Mouse (Mus musculus) CH12.LX (cell line): Measurements from ENCODE around the gene Kcnh6. TPM values are rescaled to one million over a fixed set of nuclear protein-coding genes. Genes with fewer than 3 reads are reported as not detected.
A peak's percentile ranks its signal among the peaks of the same experiment; 100 is the strongest.

Experiments
- DNase-seq: peaks from one replicate; pipeline ENCODE4 v3.0.0-alpha.2; 2013; ENCODE audit errors: extremely low read depth
- H3K27ac ChIP-seq: 2 replicates; pipeline ENCODE4 v1.5.1; 2012; ENCODE audit warnings: low read depth, mild to moderate bottlenecking, control low read depth, moderate library complexity; ENCODE audit not compliant: insufficient read depth
- H3K27me3 ChIP-seq: replicated peaks from 2 replicates; pipeline ENCODE3; 2012; ENCODE audit warnings: inconsistent platforms
- H3K36me3 ChIP-seq, 2 experiments: replicated peaks in 1 of 2; 2 replicates each; pipeline versions ENCODE3 to v1.6.1; 2012; ENCODE audit warnings: inconsistent platforms in 1 of 2, low read length in 1 of 2, mild to moderate bottlenecking in 1 of 2, mixed read lengths in 1 of 2, moderate library complexity in 1 of 2; ENCODE audit not compliant: control insufficient read depth in 1 of 2, insufficient read depth in 1 of 2
- H3K4me1 ChIP-seq, 2 experiments: 2 replicates each; pipeline ENCODE4 v1.6.1; 2012; ENCODE audit warnings: inconsistent platforms in 1 of 2, moderate library complexity in 1 of 2; ENCODE audit not compliant: insufficient read depth in 2 of 2, control insufficient read depth in 1 of 2
- H3K4me2 ChIP-seq: 2 replicates; pipeline ENCODE4 v1.6.1; 2012; ENCODE audit warnings: low read depth, mild to moderate bottlenecking, control low read depth; ENCODE audit not compliant: poor library complexity, insufficient read depth, severe bottlenecking
- H3K4me3 ChIP-seq, 3 experiments: fragments of 150-350 bp in 1 of 3; sonication (generic) in 1 of 3; replicated peaks in 1 of 3; 2 replicates each; pipeline versions ENCODE3 to v1.5.1; 2011 to 2012; ENCODE audit warnings: low read depth in 2 of 3, low read length in 2 of 3, mild to moderate bottlenecking in 2 of 3, moderate library complexity in 2 of 3, control low read depth in 1 of 3, improper control_type of control experiment in 1 of 3, inconsistent platforms in 1 of 3, mixed read lengths in 1 of 3; ENCODE audit not compliant: poor library complexity in 1 of 3
- H3K79me2 ChIP-seq: replicated peaks from 2 replicates; pipeline ENCODE4 v1.6.1; 2012; ENCODE audit warnings: mild to moderate bottlenecking, moderate library complexity; ENCODE audit not compliant: control insufficient read depth, poor library complexity, insufficient read depth, severe bottlenecking; ENCODE audit errors: extremely low read depth
- H3K9ac ChIP-seq: 2 replicates; pipeline ENCODE4 v1.6.1; 2012; ENCODE audit warnings: low read depth, mild to moderate bottlenecking, control low read depth, moderate library complexity; ENCODE audit not compliant: insufficient read depth
- H3K9me3 ChIP-seq: replicated peaks from 2 replicates; pipeline ENCODE3; 2012; ENCODE audit warnings: low read length, inconsistent platforms, mixed read lengths
- BHLHE40 ChIP-seq: IDR thresholded peaks from 2 replicates; pipeline ENCODE4 v1.6.1; 2011; ENCODE audit warnings: mild to moderate bottlenecking, low read depth, low read length, improper control_type of control experiment
- E2F4 ChIP-seq: IDR thresholded peaks from 2 replicates; pipeline ENCODE4 v1.6.1; 2011; ENCODE audit warnings: low read depth, low read length, improper control_type of control experiment; ENCODE audit not compliant: insufficient replicate concordance
- ELF1 ChIP-seq: IDR thresholded peaks from 2 replicates; pipeline ENCODE4 v1.6.1; 2014; ENCODE audit warnings: low read depth, mild to moderate bottlenecking, inconsistent platforms, low read length, improper control_type of control experiment
- EP300 ChIP-seq: IDR thresholded peaks from 2 replicates; pipeline ENCODE4 v1.6.1; 2011; ENCODE audit warnings: low read length, improper control_type of control experiment
- ETS1 ChIP-seq: conservative IDR thresholded peaks from 2 replicates; pipeline ENCODE4 v1.6.1; 2012; ENCODE audit warnings: low read depth, mild to moderate bottlenecking, inconsistent platforms, low read length, improper control_type of control experiment, moderate library complexity
- HCFC1 ChIP-seq: IDR thresholded peaks from 2 replicates; pipeline ENCODE4 v1.6.1; 2012; ENCODE audit warnings: low read depth, mild to moderate bottlenecking, inconsistent platforms, low read length, improper control_type of control experiment
- IRF4 ChIP-seq: IDR thresholded peaks from 2 replicates; pipeline ENCODE4 v1.6.1; 2014; ENCODE audit warnings: low read depth, mild to moderate bottlenecking, inconsistent platforms, low read length, improper control_type of control experiment
- JUN ChIP-seq: IDR thresholded peaks from 2 replicates; pipeline ENCODE4 v1.6.1; 2011; ENCODE audit warnings: low read depth, mild to moderate bottlenecking, low read length, improper control_type of control experiment, moderate library complexity; ENCODE audit not compliant: insufficient read depth
- KAT2A ChIP-seq: IDR thresholded peaks from 2 replicates; pipeline ENCODE4 v1.6.1; 2012; ENCODE audit warnings: low read length, improper control_type of control experiment, inconsistent platforms; ENCODE audit not compliant: insufficient replicate concordance
- MAFK ChIP-seq: IDR thresholded peaks from 2 replicates; pipeline ENCODE4 v1.6.1; 2011; ENCODE audit warnings: low read length, improper control_type of control experiment; ENCODE audit not compliant: insufficient replicate concordance
- MAX ChIP-seq: IDR thresholded peaks from 2 replicates; pipeline ENCODE4 v1.6.1; 2011; ENCODE audit warnings: low read length, improper control_type of control experiment
- MAZ ChIP-seq: IDR thresholded peaks from 2 replicates; pipeline ENCODE4 v1.6.1; 2012; ENCODE audit warnings: low read depth, mild to moderate bottlenecking, inconsistent platforms, low read length, improper control_type of control experiment, moderate library complexity
- MEF2A ChIP-seq: IDR thresholded peaks from 2 replicates; pipeline ENCODE4 v1.6.1; 2014; ENCODE audit warnings: low read depth, mild to moderate bottlenecking, inconsistent platforms, low read length, improper control_type of control experiment, borderline replicate concordance
- MXI1 ChIP-seq: IDR thresholded peaks from 2 replicates; pipeline ENCODE4 v1.6.1; 2011; ENCODE audit warnings: mild to moderate bottlenecking, low read depth, low read length, improper control_type of control experiment
- MYC ChIP-seq: IDR thresholded peaks from 2 replicates; pipeline ENCODE4 v1.6.1; 2011; ENCODE audit warnings: low read depth, mild to moderate bottlenecking, improper control_type of control experiment, low read length
- NELFE ChIP-seq: IDR thresholded peaks from 2 replicates; pipeline ENCODE4 v1.6.1; 2011; ENCODE audit warnings: low read depth, low read length, improper control_type of control experiment
- NRF1 ChIP-seq: IDR thresholded peaks from 2 replicates; pipeline ENCODE4 v1.6.1; 2014; ENCODE audit warnings: low read depth, mild to moderate bottlenecking, inconsistent platforms, low read length, improper control_type of control experiment, moderate library complexity
- POLR2A ChIP-seq: IDR thresholded peaks from 2 replicates; pipeline ENCODE4 v1.6.1; 2011; ENCODE audit warnings: low read depth, mild to moderate bottlenecking, improper control_type of control experiment, low read length
- POLR2AphosphoS2 ChIP-seq: IDR thresholded peaks from 2 replicates; pipeline ENCODE4 v1.6.1; 2011; ENCODE audit warnings: low read depth, low read length, improper control_type of control experiment
- RAD21 ChIP-seq: IDR thresholded peaks from 2 replicates; pipeline ENCODE4 v1.6.1; 2011; ENCODE audit warnings: low read depth, mild to moderate bottlenecking, low read length, improper control_type of control experiment, moderate library complexity
- RCOR1 ChIP-seq: conservative IDR thresholded peaks from 2 replicates; pipeline ENCODE4 v1.6.1; 2012; ENCODE audit warnings: low read depth, mild to moderate bottlenecking, inconsistent platforms, low read length, improper control_type of control experiment
- SIN3A ChIP-seq: IDR thresholded peaks from 2 replicates; pipeline ENCODE4 v1.6.1; 2012; ENCODE audit warnings: low read length, improper control_type of control experiment, inconsistent platforms
- SMC3 ChIP-seq: IDR thresholded peaks from 2 replicates; pipeline ENCODE4 v1.6.1; 2011; ENCODE audit warnings: low read depth, low read length, improper control_type of control experiment
- TBP ChIP-seq: conservative IDR thresholded peaks from 2 replicates; pipeline ENCODE4 v1.6.1; 2011; ENCODE audit warnings: low read depth, low read length, improper control_type of control experiment
- TCF12 ChIP-seq: IDR thresholded peaks from 2 replicates; pipeline ENCODE4 v1.6.1; 2014; ENCODE audit warnings: low read depth, mild to moderate bottlenecking, inconsistent platforms, low read length, improper control_type of control experiment
- UBTF ChIP-seq: IDR thresholded peaks from 2 replicates; pipeline ENCODE4 v1.6.1; 2012; ENCODE audit warnings: low read depth, mild to moderate bottlenecking, inconsistent platforms, low read length, improper control_type of control experiment, moderate library complexity
- USF1 ChIP-seq: IDR thresholded peaks from 2 replicates; pipeline ENCODE4 v1.6.1; 2014; ENCODE audit warnings: low read depth, mild to moderate bottlenecking, inconsistent platforms, low read length, improper control_type of control experiment
- USF2 ChIP-seq: conservative IDR thresholded peaks from 2 replicates; pipeline ENCODE4 v1.6.1; 2011; ENCODE audit warnings: low read depth, low read length, improper control_type of control experiment
- ZC3H11A ChIP-seq: IDR thresholded peaks from 2 replicates; pipeline ENCODE4 v1.6.1; 2012; ENCODE audit warnings: low read depth, mild to moderate bottlenecking, inconsistent platforms, low read length, improper control_type of control experiment
- ZMIZ1 ChIP-seq: IDR thresholded peaks from 2 replicates; pipeline ENCODE4 v1.6.1; 2012; ENCODE audit warnings: low read depth, mild to moderate bottlenecking, inconsistent platforms, low read length, improper control_type of control experiment
- dilution Hi-C: fragments of 300-500 bp; cut with MboI; formaldehyde crosslinking; loops from 2 replicates; pipeline ENCODE4 v1.14.3; 2020; ENCODE audit warnings: low sequenced_read_pairs; ENCODE audit not compliant: extremely low pct_unique_long_range_greater_than_20kb, extremely low pct_ligation_motif_present
- in situ Hi-C: fragments of 300-500 bp; cut with MboI; formaldehyde crosslinking; loops from 3 replicates; pipeline ENCODE4 v1.14.3; 2019; ENCODE audit warnings: low sequenced_read_pairs, low pct_ligation_motif_present, low pct_unique_long_range_greater_than_20kb, mixed read lengths
- polyA plus RNA-seq: library from polyadenylated mRNA; unstranded; fragments of >175 nt; gene quantifications from 2 replicates; pipeline ENCODE4 v1.2.1, GENCODE M21; 2012; ENCODE audit warnings: low read depth; ENCODE audit not compliant: insufficient read length
- total RNA-seq, 2 experiments: library from RNA; depleted of rRNA; stranded (reverse); fragments of 300-350 nt in 1 of 2; fragments of >200 nt in 1 of 2; gene quantifications; 2 replicates each; pipeline ENCODE4 v1.2.3; 2012 to 2014

Gene Kcnh6
- total and polyA plus RNA-seq, 3 experiments, result 0.19 to 0.25 TPM; not detected in 1

DNA sequence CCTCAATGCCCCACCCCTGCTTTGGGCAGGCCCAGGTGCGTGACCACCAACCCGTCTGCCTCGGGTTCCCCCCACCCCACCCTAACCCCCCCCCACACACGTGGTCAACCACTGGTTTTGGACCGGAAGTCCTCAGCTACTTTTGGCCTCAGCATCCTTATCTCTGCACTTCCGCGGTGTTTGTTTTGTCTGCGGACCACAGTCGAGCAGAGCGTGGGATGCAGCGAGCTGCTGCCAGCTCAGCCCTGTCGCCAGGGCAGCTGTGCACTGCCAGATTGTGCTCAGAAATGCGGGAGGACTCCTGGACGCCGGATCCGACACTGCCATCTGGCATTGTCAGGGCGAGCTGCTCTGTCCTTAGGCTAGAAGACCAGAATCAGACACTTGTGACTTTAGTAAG, 48.6 kb upstream of the Kcnh6 start:
- Histone ChIP-seq H3K27me3 (peaks cover 27% of the 10 kb centered on the region), H3K4me3 (peak overlapping the region in 2 of 3 experiments; percentile 1 to 3), H3K9me3 (no peaks in the 10 kb centered on the region), H3K36me3 (no peaks in the 10 kb centered on the region), H3K4me2 (peak overlapping the region; percentile 9), H3K4me1 (peaks cover 2 to 15% of the 10 kb centered on the region in 2 experiments; a peak in 2 of 4 replicates), H3K79me2 (no peaks in the 10 kb centered on the region), H3K9ac (no peak overlapping the region), H3K27ac (no peak overlapping the region)
- dilution Hi-C loops, result no loop called here
- in situ Hi-C loops, result no loop called here
- 0 out of 2 replicates have a peak, but pooled peaks have one; percentile 27 for TF ChIP-seq NELFE
- TF ChIP-seq BHLHE40, result peak; percentile 80
- 0 out of 2 replicates have a peak, but pooled peaks have one; percentile 50 for TF ChIP-seq MAFK
- peak; percentile 85 for TF ChIP-seq TCF12
- TF ChIP-seq NRF1, result no peak
- no peak for TF ChIP-seq RAD21
- peak; percentile 78 for TF ChIP-seq MAX
- peak; percentile 78 for TF ChIP-seq IRF4
- 0 out of 2 replicates have a peak, but pooled peaks have one; percentile 49 for TF ChIP-seq UBTF
- TF ChIP-seq ZMIZ1, result 0 out of 2 replicates have a peak, but pooled peaks have one; percentile 55
- TF ChIP-seq JUN, result no peak
- peak; percentile 48 for TF ChIP-seq ETS1
- no peak for TF ChIP-seq TBP
- no peak for TF ChIP-seq USF2
- 0 out of 2 replicates have a peak, but pooled peaks have one; percentile 15 for TF ChIP-seq KAT2A
- peak; percentile 77; the same call in 1 of the 2 replicates for TF ChIP-seq RCOR1
- TF ChIP-seq MAZ, result peak; percentile 79
- TF ChIP-seq USF1, result peak; percentile 50
- peak; percentile 72; the same call in 1 of the 2 replicates for TF ChIP-seq SIN3A
- peak; percentile 85 for TF ChIP-seq ELF1
- TF ChIP-seq POLR2A, result peak; percentile 28; the same call in 1 of the 2 replicates
- TF ChIP-seq MEF2A, result peak; percentile 68
- peak; percentile 78 for TF ChIP-seq MXI1
- peak; percentile 70; the same call in 1 of the 2 replicates for TF ChIP-seq MYC
- TF ChIP-seq POLR2AphosphoS2, result no peak
- TF ChIP-seq EP300, result peak; percentile 62; the same call in 1 of the 2 replicates
- no peak for TF ChIP-seq ZC3H11A
- TF ChIP-seq HCFC1, result peak; percentile 40; the same call in 1 of the 2 replicates
- TF ChIP-seq E2F4, result no peak
- no peak for TF ChIP-seq SMC3
- peak; percentile 55 for DNase-seq
